Mouse (Mus musculus) heart, adult 18-20 months (tissue): ENCODE results near the gene Coro2a. TPM values are rescaled to one million over a fixed set of nuclear protein-coding genes. Genes with fewer than 3 reads are reported as not detected.
"Not testable (repeated sequence)": the region's sequence is repeated elsewhere in the genome, so short reads cannot be mapped to it uniquely, and the experiment has no call there.

ENCODE experiments used
- DNase-seq, 2 experiments: peaks; one replicate each; pipeline ENCODE4 v3.0.0; 2021 to 2022; ENCODE audit warnings: mixed read lengths in 1 of 2
- total RNA-seq, 2 experiments: library from RNA; stranded (reverse); gene quantifications; 2 replicates each; pipeline ENCODE4 v1.2.3; 2021

Coro2a gene
- total RNA-seq, 2 experiments from 2014 or later = 0.32 to 1.0 TPM

DNA sequence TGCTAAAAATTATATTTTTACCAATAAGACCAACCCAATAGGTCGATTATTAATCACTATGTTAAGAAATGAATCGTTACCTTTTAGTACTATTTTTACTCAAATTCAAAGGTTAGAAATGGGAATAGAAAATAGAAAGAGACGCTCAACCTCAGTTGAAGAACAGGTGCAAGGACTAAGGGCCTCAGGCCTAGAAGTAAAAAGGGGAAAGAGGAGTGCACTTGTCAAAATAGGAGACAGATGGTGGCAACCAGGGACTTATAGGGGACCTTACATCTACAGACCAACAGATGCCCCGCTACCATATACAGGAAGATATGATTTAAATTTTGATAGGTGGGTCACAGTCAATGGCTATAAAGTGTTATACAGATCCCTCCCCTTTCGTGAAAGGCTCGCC, 17.9 kb downstream of the Coro2a start:
- not testable (repeated sequence) for DNase-seq

GRCm38 (mm10) chr4:46582024-46582423, 20.0 kb downstream of the Coro2a start:
- not testable (repeated sequence) for DNase-seq

DNA sequence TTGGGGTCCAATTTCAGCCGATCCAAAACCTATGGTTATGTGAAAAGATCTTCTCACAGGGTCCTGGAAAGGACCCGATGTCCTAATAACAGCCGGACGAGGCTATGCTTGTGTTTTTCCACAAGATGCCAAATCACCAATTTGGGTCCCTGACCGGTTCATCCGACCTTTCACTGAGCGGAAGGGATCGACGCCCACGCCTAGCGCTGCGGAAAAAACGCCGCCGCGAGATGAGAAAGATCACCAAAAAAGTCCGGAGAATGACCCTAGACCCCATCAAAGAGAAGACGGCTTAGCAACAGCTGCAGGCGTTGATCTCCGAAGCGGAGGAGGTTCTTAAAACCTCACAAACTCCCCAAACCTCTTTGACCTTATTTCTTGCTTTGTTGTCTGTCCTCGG, 20.4 kb downstream of the Coro2a start:
- not testable (repeated sequence) for DNase-seq

DNA sequence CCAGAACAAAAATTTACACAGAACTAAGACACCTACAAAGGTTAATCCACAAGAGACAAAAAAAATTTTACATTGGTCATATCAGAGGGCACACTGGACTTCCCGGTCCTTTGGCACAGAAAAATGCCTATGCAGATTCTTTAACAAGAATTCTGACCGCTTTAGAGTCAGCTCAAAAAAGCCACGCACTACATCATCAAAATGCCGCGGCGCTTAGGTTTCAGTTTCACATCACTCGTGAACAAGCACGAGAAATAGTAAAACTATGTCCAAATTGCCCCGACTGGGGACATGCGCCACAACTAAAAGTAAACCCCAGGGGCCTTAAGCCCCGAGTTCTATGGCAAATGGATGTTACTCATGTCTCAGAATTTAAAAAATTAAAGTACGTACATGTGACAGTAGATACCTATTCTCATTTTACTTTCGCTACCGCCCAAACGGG, 21.2 kb downstream of the Coro2a start:
- not testable (repeated sequence) for DNase-seq

GRCm38 (mm10) chr4:46578796-46579346, 23.1 kb downstream of the Coro2a start:
- not testable (repeated sequence) for DNase-seq

DNA sequence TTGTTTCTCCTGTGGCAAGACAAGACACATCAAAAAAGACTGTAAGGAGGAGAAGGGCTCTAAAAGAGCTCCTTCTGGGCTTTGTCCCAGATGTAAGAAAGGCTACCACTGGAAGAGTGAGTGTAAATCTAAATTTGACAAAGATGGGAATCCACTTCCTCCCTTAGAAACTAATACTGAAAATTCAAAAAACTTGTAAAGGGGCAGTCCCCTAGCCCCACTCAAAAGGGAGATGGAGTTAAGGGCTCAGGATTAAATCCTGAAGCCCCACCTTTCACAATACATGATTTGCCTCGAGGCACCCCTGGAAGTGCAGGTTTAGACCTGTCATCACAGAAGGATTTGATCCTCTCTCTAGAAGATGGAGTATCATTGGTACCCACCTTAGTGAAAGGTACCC, 23.8 kb downstream of the Coro2a start:
- no peak for DNase-seq

GRCm38 (mm10) chr4:46575509-46576284, 26.3 kb downstream of the Coro2a start:
- not testable (repeated sequence) for DNase-seq

DNA sequence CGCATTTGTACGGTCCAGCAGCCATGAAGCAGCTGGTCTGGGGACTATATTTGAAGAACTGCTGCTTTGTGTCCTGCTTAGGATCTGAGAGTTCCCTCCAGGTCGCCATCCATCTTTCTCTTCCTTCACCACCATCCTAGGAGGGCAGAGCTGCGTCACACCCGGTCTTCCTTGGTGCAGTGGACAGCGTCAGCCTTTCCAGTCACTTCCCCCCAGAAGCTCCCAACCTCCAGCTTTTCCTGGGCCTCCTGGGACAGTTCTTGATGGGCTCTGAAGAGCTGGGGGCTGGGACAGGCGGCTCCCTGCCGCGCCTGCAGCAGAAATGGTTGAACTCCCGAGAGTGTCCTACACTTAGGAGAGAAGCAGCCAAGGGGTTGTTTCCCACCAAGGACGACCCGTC, 27.2 kb downstream of the Coro2a start:
- no peak for DNase-seq

GRCm38 (mm10) chr4:46574024-46574753, 27.8 kb downstream of the Coro2a start:
- no peak for DNase-seq

- no peak for DNase-seq
Observed at GRCm38 (mm10) chr4:46572616-46573015, 29.4 kb downstream of the Coro2a start.

DNA sequence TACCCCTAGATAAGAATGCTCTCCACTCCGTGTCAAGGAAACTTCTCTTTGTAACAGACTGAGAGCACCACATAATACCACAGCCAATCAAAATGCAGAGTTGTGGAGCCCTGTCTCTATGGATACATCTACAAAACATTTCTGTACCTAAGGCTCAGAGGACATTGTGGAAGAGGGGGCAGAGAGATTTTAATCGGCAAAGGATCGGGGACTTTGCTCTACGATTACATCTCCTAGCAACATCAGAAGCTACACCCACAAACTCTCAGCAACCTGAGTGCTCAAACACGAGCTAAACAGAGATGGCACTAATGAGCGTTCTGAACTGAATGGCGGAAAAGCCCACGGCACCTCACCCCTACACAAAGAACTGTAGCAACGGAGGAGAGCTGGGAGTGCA, 30.3 kb downstream of the Coro2a start:
- DNase-seq = no peak

DNA sequence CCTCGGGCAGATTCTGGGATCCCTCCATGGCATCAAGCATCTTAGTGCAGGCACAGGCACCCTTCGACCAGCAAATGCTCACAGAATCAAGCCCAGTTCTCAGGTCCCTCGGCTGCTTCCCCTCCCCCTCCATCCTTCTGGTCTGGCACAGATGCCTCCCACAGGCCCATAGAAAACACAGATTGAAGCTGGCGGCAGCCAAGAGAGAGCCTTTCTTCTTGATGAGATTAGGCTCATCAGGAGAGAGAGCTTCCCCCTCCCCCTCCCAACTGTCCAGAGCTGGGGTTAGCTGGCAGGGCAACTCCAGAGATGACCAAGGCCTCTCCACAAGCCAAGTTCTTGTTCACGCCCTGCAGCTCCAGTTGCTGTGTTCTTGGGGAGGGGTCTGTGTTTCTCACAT, 32.3 kb downstream of the Coro2a start:
- DNase-seq = no peak

DNA sequence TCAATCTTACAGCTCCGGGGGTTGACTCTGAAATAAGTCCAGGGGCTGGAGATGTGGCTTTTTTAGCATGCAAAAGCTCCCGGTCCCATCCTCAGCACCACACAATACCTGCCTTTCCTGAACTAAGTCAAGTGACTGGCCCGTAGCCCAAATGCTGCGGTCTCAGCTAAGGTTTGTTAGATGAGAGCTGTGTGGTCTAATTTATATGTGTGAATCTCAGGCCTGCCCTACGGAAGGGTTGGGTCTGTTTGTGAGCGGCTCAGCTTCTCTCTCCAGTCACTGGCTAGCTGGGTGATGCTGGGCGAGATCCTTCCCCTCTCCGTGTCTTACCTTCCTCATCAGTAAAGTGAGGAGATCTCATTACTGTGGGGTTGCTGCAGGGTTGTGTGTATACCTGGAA, 33.8 kb downstream of the Coro2a start:
- DNase-seq = no peak

DNA sequence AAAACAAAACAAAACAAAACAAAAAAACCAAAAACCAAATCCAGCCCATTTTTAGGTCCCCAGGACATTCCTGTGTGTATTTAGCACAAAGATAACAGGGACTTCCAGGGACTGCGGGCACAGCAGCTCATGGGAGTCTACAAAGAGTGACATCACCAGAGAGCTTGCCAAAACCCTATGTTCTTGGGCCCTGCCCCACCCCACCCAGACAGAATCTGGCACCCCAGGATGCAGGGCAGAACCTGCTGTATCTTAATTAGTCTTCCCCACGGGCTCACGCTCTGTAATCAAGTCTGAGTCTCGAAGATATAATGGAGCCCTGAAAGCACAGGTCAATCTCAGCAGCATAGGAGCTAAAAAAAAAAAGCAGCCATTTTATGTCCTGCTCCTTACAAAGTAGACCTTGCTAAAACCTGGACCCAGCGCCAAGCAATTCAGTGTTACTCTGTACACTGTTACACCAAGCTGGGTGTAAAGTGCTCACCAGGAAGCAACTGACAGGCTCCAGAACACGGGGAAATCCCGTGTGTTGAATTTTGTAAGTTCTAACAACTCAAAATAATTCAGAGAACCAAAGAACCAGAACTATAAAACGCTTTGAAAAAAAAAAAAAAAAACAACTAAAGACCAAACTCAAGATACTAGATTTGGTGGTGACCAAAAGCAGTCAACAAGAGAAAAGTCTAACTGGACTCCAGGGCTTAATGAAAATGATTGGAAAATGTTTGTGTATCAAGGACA, 34.9 kb downstream of the Coro2a start:
- DNase-seq = no peak

GRCm38 (mm10) chr4:46565393-46565955, 36.5 kb downstream of the Coro2a start:
- DNase-seq = no peak

GRCm38 (mm10) chr4:46564247-46564646, 37.8 kb downstream of the Coro2a start:
- DNase-seq = no peak

DNA sequence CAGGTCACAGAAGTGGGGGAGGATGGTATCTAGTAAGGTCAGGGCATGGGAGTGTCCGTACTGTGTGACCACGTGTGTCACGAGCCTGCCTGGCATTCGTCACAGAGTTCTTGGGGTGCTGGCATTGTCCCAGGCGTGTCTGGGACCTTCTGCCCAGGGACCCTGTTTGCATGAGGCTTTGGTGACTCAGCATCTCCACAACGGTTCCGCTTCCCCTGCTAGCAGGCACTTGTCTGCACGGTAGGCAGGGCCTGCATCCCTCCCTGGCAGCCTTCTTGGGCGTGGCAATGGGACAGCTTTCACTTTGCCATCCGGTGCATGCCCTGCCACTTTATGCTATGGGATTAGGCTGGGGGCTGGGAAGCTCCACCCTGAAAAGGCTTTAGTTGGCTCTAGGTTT, 38.2 kb downstream of the Coro2a start:
- peak; percentile 26 to 69 for DNase-seq

GRCm38 (mm10) chr4:46562841-46563240, 39.2 kb downstream of the Coro2a start:
- DNase-seq = no peak

DNA sequence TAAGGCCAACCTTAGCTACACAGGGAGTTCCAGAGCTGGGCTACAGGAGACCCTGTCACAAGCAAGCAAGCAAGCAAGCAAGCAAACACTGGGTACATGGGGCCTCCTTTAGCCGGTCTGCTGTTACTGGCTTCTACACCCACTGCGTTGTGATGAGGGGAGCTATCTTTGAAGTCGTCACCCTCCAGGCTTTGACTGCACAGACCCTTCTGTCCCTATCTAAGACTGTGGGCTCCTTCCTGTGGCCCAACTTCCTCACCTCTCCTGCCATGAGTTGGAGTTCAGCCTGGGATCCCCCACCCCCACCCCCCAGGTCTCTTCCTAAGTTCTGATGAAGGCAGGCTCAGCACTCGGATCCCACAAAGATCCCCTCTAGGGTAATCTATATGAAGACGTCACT, 40.0 kb downstream of the Coro2a start:
- DNase-seq = no peak

- DNase-seq = no peak
Observed at GRCm38 (mm10) chr4:46560069-46560705, 41.8 kb downstream of the Coro2a start.
